Mouse (Mus musculus) kidney, adult 11 months (tissue): ENCODE results near the gene Olfr351.

Experiments
- DNase-seq: peaks from one replicate; pipeline ENCODE4 v3.0.0; 2022

The Olfr351 gene

GRCm38 (mm10) chr2:36862560-36862959, at the start of gene Olfr351:
Gene Olfr351 (minus strand): TSS chr2:36862660.
- no peak for DNase-seq

GRCm38 (mm10) chr2:36905380-36905779, 42.9 kb upstream of the Olfr351 start, which contains the start of gene Olfr354:
Gene Olfr354 (plus strand): TSS chr2:36905680.
- DNase-seq: no peak

GRCm38 (mm10) chr2:36897114-36897513, 34.7 kb upstream of the Olfr351 start:
- DNase-seq: no peak

- DNase-seq: no peak
Measured at GRCm38 (mm10) chr2:36892836-36893235, 30.4 kb upstream of the Olfr351 start, which contains the start of gene Olfr353. Gene Olfr353 (minus strand): TSS chr2:36892936.

GRCm38 (mm10) chr2:36868160-36868559, 5.7 kb upstream of the Olfr351 start, which contains the start of gene Olfr352:
Gene Olfr352 (plus strand): TSS chr2:36868460.
- DNase-seq: no peak

GRCm38 (mm10) chr2:36846010-36846409, 16.4 kb downstream of the Olfr351 start, which contains the start of gene Olfr350:
Gene Olfr350 (plus strand): TSS chr2:36846310.
- DNase-seq: no peak

- DNase-seq: no peak
Measured at GRCm38 (mm10) chr2:36816932-36817331, 45.5 kb downstream of the Olfr351 start, which contains the start of gene Olfr3. Gene Olfr3 (minus strand): TSS chr2:36817032.
